Mouse (Mus musculus): Measurements from ENCODE around the gene Chst8. TPM values are rescaled to one million over a fixed set of nuclear protein-coding genes. Genes with fewer than 3 reads are reported as not detected.

Chst8 gene
- total RNA-seq, 2 experiments from 2014 or later = 0.22 TPM; not detected in 1

- intact Hi-C loops (cut with DNase I) = no loop called here
Measured at GRCm38 (mm10) chr7:34721650-34722048, 90.9 kb downstream of the Chst8 start.

GRCm38 (mm10) chr7:34720882-34721649 is 91.4 kb downstream of the Chst8 start:
- intact Hi-C loops (cut with DNase I) = no loop called here
- DNase-seq (ENCODE audit: low spot score) = no peak

More at GRCm38 (mm10) chr7:34721650-34722048, 90.9 kb downstream of the Chst8 start:
- no peak for DNase-seq (ENCODE audit: low spot score)

GRCm38 (mm10) chr7:34719599-34719998 is 92.9 kb downstream of the Chst8 start:
- DNase-seq (ENCODE audit: low spot score) = peak; percentile 13
- intact Hi-C loops (cut with DNase I) = loop anchor here (1.0 kb wide), 1 partner anchor 43 kb away; no protein-coding TSS in a partner anchor

- intact Hi-C loops (cut with DNase I) = loop anchor here (1.0 kb wide), 1 partner anchor 42 kb away; no protein-coding TSS in a partner anchor
- DNase-seq (ENCODE audit: low spot score) = peak; percentile 31
Measured at GRCm38 (mm10) chr7:34718651-34719050, 93.9 kb downstream of the Chst8 start.

GRCm38 (mm10) chr7:34717161-34717810 is 95.2 kb downstream of the Chst8 start:
- DNase-seq (ENCODE audit: low spot score) = no peak
- intact Hi-C loops (cut with DNase I) = no loop called here

GRCm38 (mm10) chr7:34714848-34715460 is 97.6 kb downstream of the Chst8 start:
- no peak for DNase-seq (ENCODE audit: low spot score)
- intact Hi-C loops (cut with DNase I) = no loop called here

GRCm38 (mm10) chr7:34709111-34709510 is 103.4 kb downstream of the Chst8 start:
- DNase-seq (ENCODE audit: low spot score) = no peak

GRCm38 (mm10) chr7:34704401-34704800 is 108.1 kb downstream of the Chst8 start:
- intact Hi-C loops (cut with DNase I) = no loop called here
- no peak for DNase-seq (ENCODE audit: low spot score)

More at GRCm38 (mm10) chr7:34709111-34709510, 103.4 kb downstream of the Chst8 start:
- intact Hi-C loops (cut with DNase I) = no loop called here

- intact Hi-C loops (cut with DNase I) = no loop called here
- no peak for DNase-seq (ENCODE audit: low spot score)
Measured at GRCm38 (mm10) chr7:34703437-34703836, 109.1 kb downstream of the Chst8 start.

GRCm38 (mm10) chr7:34702718-34703351 is 109.7 kb downstream of the Chst8 start:
- DNase-seq (ENCODE audit: low spot score) = no peak
- intact Hi-C loops (cut with DNase I) = no loop called here

- intact Hi-C loops (cut with DNase I) = no loop called here
- no peak for DNase-seq (ENCODE audit: low spot score)
Measured at GRCm38 (mm10) chr7:34699888-34700287, 112.6 kb downstream of the Chst8 start.

- intact Hi-C loops (cut with DNase I) = no loop called here
- DNase-seq (ENCODE audit: low spot score) = no peak
Measured at GRCm38 (mm10) chr7:34698221-34698620, 114.3 kb downstream of the Chst8 start.

GRCm38 (mm10) chr7:34696086-34696485 is 116.4 kb downstream of the Chst8 start:
- no peak for DNase-seq (ENCODE audit: low spot score)
- intact Hi-C loops (cut with DNase I) = no loop called here

- no peak for DNase-seq (ENCODE audit: low spot score)
- intact Hi-C loops (cut with DNase I) = no loop called here
Measured at GRCm38 (mm10) chr7:34694898-34695297, 117.6 kb downstream of the Chst8 start.

GRCm38 (mm10) chr7:34693916-34694315 is 118.6 kb downstream of the Chst8 start:
- intact Hi-C loops (cut with DNase I) = no loop called here
- DNase-seq (ENCODE audit: low spot score) = no peak

GRCm38 (mm10) chr7:34693072-34693471 is 119.4 kb downstream of the Chst8 start:
- intact Hi-C loops (cut with DNase I) = no loop called here

GRCm38 (mm10) chr7:34690111-34690510 is 122.4 kb downstream of the Chst8 start:
- intact Hi-C loops (cut with DNase I) = no loop called here
- DNase-seq (ENCODE audit: low spot score) = no peak

More at GRCm38 (mm10) chr7:34693072-34693471, 119.4 kb downstream of the Chst8 start:
- no peak for DNase-seq (ENCODE audit: low spot score)

GRCm38 (mm10) chr7:34689028-34689427 is 123.5 kb downstream of the Chst8 start:
- DNase-seq (ENCODE audit: low spot score) = no peak
- intact Hi-C loops (cut with DNase I) = no loop called here

GRCm38 (mm10) chr7:34685801-34686200 is 126.7 kb downstream of the Chst8 start:
- intact Hi-C loops (cut with DNase I) = no loop called here
- no peak for DNase-seq (ENCODE audit: low spot score)

GRCm38 (mm10) chr7:34685176-34685575 is 127.3 kb downstream of the Chst8 start:
- intact Hi-C loops (cut with DNase I) = no loop called here
- no peak for DNase-seq (ENCODE audit: low spot score)

Data from heart, postnatal 25 days (tissue).